Mouse (Mus musculus) liver, embryonic 14.5 days (tissue): Measurements from ENCODE around the gene Ywhae.

Experiments used
- CTCF ChIP-seq: IDR thresholded peaks from 2 replicates; pipeline ENCODE4 v1.5.1; 2016; ENCODE audit warnings: antibody characterized with exemption, low read depth, control low read depth
- EP300 ChIP-seq: IDR thresholded peaks from 2 replicates; pipeline ENCODE4 v1.6.1; 2016; ENCODE audit warnings: antibody characterized with exemption, low read depth

- TF ChIP-seq CTCF (no peak), EP300 (no peak)
Measured at GRCm38 (mm10) chr11:75793351-75793750, 60.7 kb downstream of the Ywhae start.
